Mouse (Mus musculus) limb, embryonic 12.5 days (tissue): Measurements from ENCODE around the gene Ttc7. TPM values are rescaled to one million over a fixed set of nuclear protein-coding genes. Genes with fewer than 3 reads are reported as not detected.
A peak's percentile ranks its signal among the peaks of the same experiment; 100 is the strongest.

ENCODE experiments used
- ATAC-seq: fragments of 200-750 bp; cut with Nextera tagmentation; 2 replicates; pipeline ENCODE4 v1.8.0; 2017; ENCODE audit warnings: low read depth, moderate TSS enrichment; ENCODE audit not compliant: insufficient number of reproducible peaks, insufficient read depth, low FRiP score, low TSS enrichment
- H3K27ac ChIP-seq: fragments of 300-500 bp; sonication (generic); 2 replicates; pipeline ENCODE4 v1.5.1; 2016; ENCODE audit warnings: mild to moderate bottlenecking, moderate library complexity
- H3K27me3 ChIP-seq: fragments of 300-500 bp; sonication (generic); 2 replicates; pipeline ENCODE4 v1.6.1; 2016; ENCODE audit warnings: mild to moderate bottlenecking, moderate library complexity
- H3K36me3 ChIP-seq: fragments of 300-500 bp; sonication (generic); 2 replicates; pipeline ENCODE4 v1.6.1; 2016; ENCODE audit warnings: mild to moderate bottlenecking, moderate library complexity
- H3K4me1 ChIP-seq: fragments of 300-500 bp; sonication (generic); replicated peaks from 2 replicates; pipeline ENCODE4 v1.6.1; 2016
- H3K4me2 ChIP-seq: fragments of 300-500 bp; sonication (generic); 2 replicates; pipeline ENCODE4 v1.6.1; 2016; ENCODE audit warnings: mild to moderate bottlenecking, moderate library complexity
- H3K4me3 ChIP-seq: fragments of 300-500 bp; sonication (generic); replicated peaks from 2 replicates; pipeline ENCODE4 v1.5.1; 2016; ENCODE audit warnings: mild to moderate bottlenecking
- H3K9ac ChIP-seq: fragments of 300-500 bp; sonication (generic); replicated peaks from 2 replicates; pipeline ENCODE4 v1.6.1; 2016; ENCODE audit warnings: mild to moderate bottlenecking, moderate library complexity
- H3K9me3 ChIP-seq: fragments of 300-500 bp; sonication (generic); 2 replicates; pipeline ENCODE4 v1.6.1; 2016; ENCODE audit warnings: mild to moderate bottlenecking, moderate library complexity
- WGBS: fragments of 180-500 bp; shearing (Covaris S2); methylation state at CpG from one replicate; pipeline ENCODE4 v1.1.7; 2016; 5-methylcytosine and 5-hydroxymethylcytosine counted together
- polyA plus RNA-seq: library from polyadenylated mRNA; unstranded; fragments of >200 nt; fragmentation: Nextera tagmentation; extraction: Ambion mirVana; gene quantifications from 2 replicates; pipeline ENCODE4 v1.2.1, GENCODE M21; 2016

Ttc7 gene
- polyA plus RNA-seq: 4.4 and 4.9 TPM in 2 replicates

DNA sequence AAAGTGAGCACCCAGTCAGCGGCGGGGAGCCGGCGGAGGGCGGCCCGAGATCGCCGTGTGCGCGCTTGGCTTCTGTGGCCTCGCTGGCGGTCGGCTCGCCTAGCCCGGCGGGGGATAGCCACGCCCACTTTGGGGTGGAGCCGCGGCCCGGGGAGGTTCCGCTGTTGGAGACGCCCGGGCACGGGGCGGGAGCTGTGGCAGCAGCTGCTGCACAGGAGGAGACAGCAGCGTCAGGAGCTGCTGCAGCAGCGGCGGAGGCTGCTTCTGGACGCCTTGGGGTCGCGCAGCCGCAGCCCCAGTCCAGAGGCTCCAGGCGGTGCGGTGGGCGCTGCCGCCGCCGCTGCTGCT is at the start of gene Ttc7:
Gene Ttc7, plus strand, starts transcription at position 181 of the 348 bp plus-strand sequence.
- WGBS: under 1% methylated on average over 37 of the region's 38 CpGs
- Histone ChIP-seq H3K4me2 (peak within 1 kb of the TSS; percentile 99), H3K4me3 (peak within 1 kb of the TSS; percentile 72), H3K27ac (peak within 1 kb of the TSS; percentile 92), H3K36me3 (no peaks in the 10 kb centered on the region), H3K27me3 (peaks cover 50% of the 10 kb centered on the region), H3K4me1 (peaks cover 33% of the 10 kb centered on the region), H3K9ac (peak within 1 kb of the TSS; percentile 84), H3K9me3 (no peaks in the 10 kb centered on the region)
- peak; percentile 89 for ATAC-seq

DNA sequence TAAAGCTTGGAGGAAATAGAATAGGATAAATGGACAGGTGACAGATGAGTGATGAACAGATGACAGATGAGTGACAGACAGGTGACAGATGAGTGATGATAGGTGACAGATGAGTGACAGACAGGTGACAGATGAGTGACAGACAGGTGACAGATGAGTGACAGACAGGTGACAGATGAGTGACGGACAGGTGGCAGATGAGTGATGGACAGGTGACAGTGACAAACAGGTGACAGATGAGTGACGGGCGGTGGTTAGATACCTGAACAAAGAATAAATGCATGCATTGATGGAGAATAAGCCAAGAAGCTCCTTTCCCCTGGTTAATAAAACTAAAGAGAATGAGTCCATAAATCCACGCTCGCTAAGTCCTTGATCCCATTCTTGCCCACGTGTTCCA is 47.7 kb upstream of the Ttc7 start:
- Histone ChIP-seq H3K9ac (no peak overlapping the region), H3K4me3 (no peak overlapping the region), H3K27me3 (peaks cover 18% of the 10 kb centered on the region), H3K36me3 (no peaks in the 10 kb centered on the region), H3K9me3 (no peaks in the 10 kb centered on the region), H3K4me2 (no peak overlapping the region), H3K4me1 (peaks cover 26% of the 10 kb centered on the region), H3K27ac (no peak overlapping the region)
- no peak for ATAC-seq
- WGBS: 83% methylated on average over 6 of the region's 6 CpGs

DNA sequence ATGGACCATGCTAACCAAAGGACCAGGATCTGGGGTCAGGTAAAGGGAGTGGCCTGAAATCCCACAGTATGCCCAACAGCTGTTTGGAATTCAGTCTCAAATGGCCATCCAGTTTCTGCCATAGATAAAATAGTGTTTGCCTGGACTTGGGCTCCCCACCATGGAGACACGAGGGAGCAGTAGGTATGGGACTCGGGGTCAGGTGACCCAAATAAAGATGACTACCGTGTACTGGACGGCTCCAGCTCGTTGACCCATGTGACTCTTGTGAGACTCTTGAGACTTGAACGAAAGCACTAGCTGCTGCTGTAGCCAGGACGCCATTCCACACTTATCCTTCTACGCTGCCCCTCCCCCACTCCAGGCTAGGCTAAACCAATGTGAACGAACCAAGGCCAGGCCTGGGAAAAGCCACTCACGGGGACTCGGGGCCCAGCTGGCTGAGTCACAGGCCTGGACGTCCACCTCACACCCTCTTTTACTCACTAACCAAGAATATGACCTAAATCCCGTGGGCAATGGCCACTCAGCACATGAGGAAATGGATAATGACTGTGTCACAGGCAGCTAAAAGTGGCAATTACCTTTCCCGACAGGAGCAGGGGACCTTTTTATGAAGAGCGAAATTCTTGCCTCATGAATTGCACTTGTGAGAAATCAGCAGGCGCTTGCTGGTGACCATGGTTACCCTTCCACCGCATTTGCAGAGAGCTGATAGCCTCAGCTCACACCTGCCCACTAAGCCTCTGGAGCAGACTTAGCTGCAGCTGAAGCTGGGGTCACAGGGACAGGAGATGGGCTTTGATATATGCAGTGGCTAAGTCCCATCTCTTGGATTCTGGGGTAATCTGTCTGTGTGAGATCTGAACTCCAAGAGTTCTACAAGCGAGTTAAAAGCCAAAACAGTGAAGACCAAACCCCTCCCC is 45.7 kb upstream of the Ttc7 start:
- peak; percentile 82 for ATAC-seq
- Histone ChIP-seq H3K27ac (peak overlapping the region; percentile 73), H3K9ac (no peak overlapping the region)

DNA sequence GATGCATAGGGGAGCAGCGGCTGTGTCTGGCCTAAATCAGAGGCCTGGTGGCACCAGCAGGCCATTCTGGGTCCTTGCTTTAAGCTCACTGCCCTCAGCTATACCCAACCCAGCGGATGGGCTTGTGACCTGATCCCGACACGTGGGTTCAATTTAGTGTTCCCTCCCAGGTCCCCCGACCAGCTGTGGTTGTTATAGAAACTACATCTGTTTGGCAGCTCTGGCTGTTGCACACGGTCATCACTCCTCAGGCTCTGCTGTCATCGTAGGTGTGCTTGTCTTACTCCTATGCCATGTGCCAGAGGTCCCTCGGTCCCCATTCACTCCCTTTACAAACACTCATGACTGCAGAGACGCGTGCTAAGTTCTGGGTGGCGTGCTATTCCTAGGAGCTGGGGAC is 44.9 kb upstream of the Ttc7 start:
- Histone ChIP-seq H3K9ac (no peak overlapping the region; the same call in 1 of the 2 replicates), H3K4me1 (peaks cover 26% of the 10 kb centered on the region), H3K27ac (peak overlapping the region; percentile 73; the same call in 1 of the 2 replicates), H3K4me2 (no peak overlapping the region), H3K27me3 (peaks cover 18% of the 10 kb centered on the region), H3K4me3 (no peak overlapping the region), H3K36me3 (no peaks in the 10 kb centered on the region), H3K9me3 (peaks cover 16% of the 10 kb centered on the region; the same call in 1 of the 2 replicates)
- WGBS: 34% methylated on average over 11 of the region's 11 CpGs
- peak; percentile 11; the same call in 1 of the 2 replicates for ATAC-seq

More for the DNA sequence above, 45.7 kb upstream of the Ttc7 start:
- H3K36me3 ChIP-seq: no peaks in the 10 kb centered on the region
- no peak overlapping the region for H3K4me3 ChIP-seq
- H3K9me3 ChIP-seq: peaks cover 10% of the 10 kb centered on the region; the same call in 1 of the 2 replicates
- H3K4me1 ChIP-seq: peaks cover 26% of the 10 kb centered on the region
- peak overlapping the region; percentile 41 for H3K4me2 ChIP-seq
- WGBS: 21% methylated on average over 18 of the region's 18 CpGs
- peaks cover 18% of the 10 kb centered on the region for H3K27me3 ChIP-seq

DNA sequence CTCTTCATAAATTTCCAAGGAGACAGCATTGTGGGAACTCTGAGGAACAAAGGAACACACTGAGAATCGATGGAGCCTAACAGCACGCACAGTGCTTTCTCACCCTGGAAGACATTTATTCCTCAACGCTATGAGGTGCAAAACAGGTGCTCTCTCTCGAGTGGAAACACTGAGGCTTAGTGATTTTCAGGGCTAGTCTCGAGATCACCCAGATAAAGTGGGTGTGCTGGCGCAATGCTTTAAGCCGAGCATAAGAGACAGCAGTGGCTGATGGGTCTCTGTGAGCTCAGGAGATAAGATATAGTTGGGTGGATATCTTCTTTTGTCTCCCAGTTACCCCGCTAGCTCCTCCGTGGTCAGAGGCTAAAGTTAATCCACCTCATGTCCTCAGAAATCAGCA is 36.6 kb upstream of the Ttc7 start:
- no peak overlapping the region for H3K4me2 ChIP-seq
- WGBS: 81% methylated on average over 9 of the region's 9 CpGs
- no peak overlapping the region for H3K4me3 ChIP-seq
- H3K27me3 ChIP-seq: peaks cover 5% of the 10 kb centered on the region
- no peak overlapping the region for H3K27ac ChIP-seq
- no peak overlapping the region for H3K9ac ChIP-seq
- H3K9me3 ChIP-seq: peaks cover 14% of the 10 kb centered on the region; the same call in 1 of the 2 replicates
- H3K4me1 ChIP-seq: peaks cover 14% of the 10 kb centered on the region
- H3K36me3 ChIP-seq: no peaks in the 10 kb centered on the region
- no peak for ATAC-seq

DNA sequence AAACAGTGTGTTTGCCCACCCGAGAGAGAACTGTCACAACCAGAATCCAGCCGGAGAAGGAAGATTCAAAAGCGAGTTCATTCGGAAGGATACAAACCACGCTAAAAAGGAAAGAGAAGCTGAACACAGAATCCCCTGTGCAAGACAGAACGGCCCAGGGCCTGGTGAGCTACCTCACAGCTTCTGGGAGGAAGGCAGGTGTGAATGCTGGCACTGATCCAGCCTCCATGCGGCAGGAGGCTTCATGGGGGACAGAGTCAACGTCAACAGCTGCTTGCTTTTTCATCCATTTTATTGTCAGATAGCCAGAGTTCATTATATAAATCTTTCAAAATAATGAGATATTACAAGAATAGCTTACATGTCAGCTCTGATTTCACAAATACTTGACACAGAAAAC is 28.3 kb upstream of the Ttc7 start:
- no peaks in the 10 kb centered on the region for H3K9me3 ChIP-seq
- H3K4me1 ChIP-seq: no peaks in the 10 kb centered on the region
- H3K4me2 ChIP-seq: no peak overlapping the region
- ATAC-seq: no peak
- H3K27me3 ChIP-seq: no peaks in the 10 kb centered on the region
- 65% methylated on average over 8 of the region's 8 CpGs for WGBS
- no peak overlapping the region for H3K9ac ChIP-seq
- H3K36me3 ChIP-seq: peaks cover 65% of the 10 kb centered on the region
- H3K27ac ChIP-seq: no peak overlapping the region
- H3K4me3 ChIP-seq: no peak overlapping the region

DNA sequence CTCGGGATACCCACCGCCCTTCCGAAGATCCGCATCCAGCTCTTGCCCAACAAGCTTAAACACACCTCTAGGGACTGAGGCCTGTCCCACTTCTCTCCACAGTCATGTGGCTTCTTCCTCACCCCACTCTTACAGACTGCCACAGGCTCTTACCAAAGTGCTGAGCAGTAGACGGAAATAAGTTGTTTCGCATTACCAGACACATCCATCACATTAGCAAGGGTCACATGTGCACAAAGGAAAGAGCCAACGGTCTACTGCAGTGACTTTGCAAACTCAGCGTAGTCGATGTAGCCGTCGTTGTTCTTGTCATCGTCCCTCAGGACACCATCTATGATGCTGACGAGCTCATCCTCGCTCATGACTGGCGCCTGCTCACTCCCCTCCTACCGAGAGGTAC is 27.0 kb upstream of the Ttc7 start:
- Histone ChIP-seq H3K9ac (no peak overlapping the region), H3K27ac (no peak overlapping the region), H3K4me3 (no peak overlapping the region), H3K9me3 (peaks cover 8% of the 10 kb centered on the region; the same call in 1 of the 2 replicates), H3K36me3 (peaks cover 78% of the 10 kb centered on the region), H3K27me3 (no peaks in the 10 kb centered on the region), H3K4me1 (no peaks in the 10 kb centered on the region), H3K4me2 (no peak overlapping the region)
- no peak for ATAC-seq
- 91% methylated on average over 16 of the region's 16 CpGs for WGBS

DNA sequence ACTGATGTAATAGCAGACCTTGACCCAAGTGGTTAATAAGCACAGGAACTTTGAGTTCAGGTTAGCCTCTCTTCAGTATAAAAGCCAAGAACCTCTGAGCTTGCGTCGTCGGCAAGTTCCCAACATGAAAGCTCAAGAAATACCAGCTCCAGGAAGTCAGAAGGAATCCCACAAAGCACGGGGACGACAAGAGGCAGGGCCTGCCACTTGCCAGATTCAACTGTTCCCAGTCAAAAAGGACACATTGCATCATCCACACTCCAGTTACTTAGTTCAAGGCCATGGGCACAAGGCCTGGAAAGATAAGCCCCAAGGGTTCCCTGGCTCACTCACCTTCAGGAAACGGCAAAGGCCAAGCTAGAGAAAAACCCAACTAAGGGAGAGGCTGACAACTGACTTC is 19.3 kb upstream of the Ttc7 start:
- H3K27me3 ChIP-seq: no peaks in the 10 kb centered on the region
- H3K9me3 ChIP-seq: peaks cover 19% of the 10 kb centered on the region; the same call in 1 of the 2 replicates
- 97% methylated on average over 6 of the region's 6 CpGs for WGBS
- H3K4me2 ChIP-seq: no peak overlapping the region
- H3K4me1 ChIP-seq: peaks cover 12% of the 10 kb centered on the region
- ATAC-seq: no peak
- H3K9ac ChIP-seq: no peak overlapping the region
- peaks cover 57% of the 10 kb centered on the region for H3K36me3 ChIP-seq
- H3K27ac ChIP-seq: no peak overlapping the region
- H3K4me3 ChIP-seq: no peak overlapping the region

DNA sequence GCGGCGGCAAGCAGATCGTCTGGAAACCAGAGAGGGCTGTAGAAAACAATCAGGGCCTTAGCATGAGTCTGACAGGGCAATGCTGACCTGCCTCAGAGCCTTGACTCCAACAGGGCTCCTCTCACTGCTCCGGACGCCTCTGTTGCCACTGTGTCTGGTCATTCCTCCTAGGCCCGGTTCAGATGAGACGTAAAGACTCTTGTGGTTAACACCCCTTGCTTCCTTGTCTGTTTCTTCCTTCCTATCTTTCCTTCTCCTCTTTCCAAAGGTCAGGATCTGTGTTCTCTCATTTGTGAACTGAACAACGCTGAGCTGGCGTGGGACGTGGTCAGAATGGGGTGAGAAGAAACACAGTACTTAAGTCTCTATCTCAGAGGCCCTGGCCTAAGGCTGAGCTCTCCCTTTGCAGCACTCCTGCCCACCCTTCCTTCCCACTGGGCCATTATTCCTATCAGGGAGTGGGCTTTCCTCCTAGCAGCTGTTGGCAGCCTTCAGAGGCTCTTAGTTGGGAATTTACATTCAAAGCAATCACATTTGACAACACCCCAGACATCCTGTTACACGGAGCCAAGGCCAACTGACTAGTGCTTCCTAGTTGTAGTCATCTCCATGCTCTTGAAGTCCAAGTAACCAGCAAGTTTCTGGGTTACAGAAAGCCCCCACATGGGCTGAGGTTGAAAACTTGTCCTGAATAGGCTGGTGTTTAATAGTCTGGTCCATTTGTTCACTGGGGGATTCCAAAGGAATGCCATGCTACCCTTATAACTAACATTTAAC is 18.4 kb upstream of the Ttc7 start:
- Histone ChIP-seq H3K4me3 (peak overlapping the region; percentile 89), H3K27ac (no peak overlapping the region), H3K27me3 (no peaks in the 10 kb centered on the region), H3K36me3 (peaks cover 50% of the 10 kb centered on the region), H3K9me3 (peaks cover 19% of the 10 kb centered on the region; the same call in 1 of the 2 replicates), H3K4me1 (peaks cover 12% of the 10 kb centered on the region), H3K9ac (peak overlapping the region; percentile 91; the same call in 1 of the 2 replicates), H3K4me2 (peak overlapping the region; percentile 79)
- no peak for ATAC-seq
- WGBS: 89% methylated on average over 11 of the region's 11 CpGs

DNA sequence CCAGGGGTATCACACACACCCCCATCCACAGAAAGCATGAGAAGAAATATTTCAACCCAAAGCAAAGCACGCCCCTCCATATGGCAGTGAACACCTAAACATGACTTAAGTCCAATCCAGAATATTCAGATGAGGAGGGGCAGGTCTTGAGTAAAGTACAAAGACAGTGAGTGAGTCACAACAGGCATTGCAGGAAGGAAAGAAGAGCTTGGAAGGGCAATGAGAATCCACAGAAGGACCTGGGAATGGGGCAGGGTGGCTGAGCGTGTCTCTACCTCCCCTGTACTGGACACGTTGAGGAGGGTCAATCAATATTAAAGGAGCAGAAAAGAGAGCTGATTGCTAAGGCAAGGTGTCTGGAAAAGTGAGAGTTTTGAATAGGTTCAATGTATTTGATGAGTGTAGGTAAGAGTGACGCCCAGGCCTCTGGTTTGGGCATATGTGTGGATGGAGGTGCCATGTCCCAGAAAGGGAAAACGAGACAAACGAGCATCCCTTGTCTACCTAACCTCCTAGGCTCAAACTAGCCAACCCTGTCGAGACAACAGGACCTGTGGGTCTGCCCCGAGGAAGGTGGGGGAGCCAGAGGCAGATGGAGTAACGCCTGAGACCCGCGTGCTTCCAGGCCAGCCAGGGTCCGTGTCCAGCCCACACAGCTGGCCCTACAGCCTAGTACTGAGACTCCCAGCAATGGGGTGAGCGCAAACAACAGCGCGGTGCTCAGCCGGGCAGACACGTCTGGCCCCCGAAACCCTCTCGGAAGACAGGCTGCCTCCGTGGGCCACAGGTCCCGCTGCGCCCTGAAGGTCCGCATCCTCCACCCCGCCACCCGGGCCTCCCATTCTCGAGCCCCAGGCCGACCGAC is 17.5 kb upstream of the Ttc7 start:
- peaks cover 12% of the 10 kb centered on the region for H3K4me1 ChIP-seq
- H3K4me2 ChIP-seq: peak overlapping the region; percentile 79
- peak; percentile 71 for ATAC-seq
- peak overlapping the region; percentile 89 for H3K4me3 ChIP-seq
- 7% methylated on average over 28 of the region's 28 CpGs for WGBS
- H3K27me3 ChIP-seq: no peaks in the 10 kb centered on the region
- peak overlapping the region; percentile 79 for H3K27ac ChIP-seq
- H3K9me3 ChIP-seq: peaks cover 16% of the 10 kb centered on the region; the same call in 1 of the 2 replicates
- peaks cover 41% of the 10 kb centered on the region for H3K36me3 ChIP-seq
- peak overlapping the region; percentile 91 for H3K9ac ChIP-seq
